Mouse (Mus musculus) granulocyte monocyte progenitor cell, adult 5-6 weeks (primary cell): ENCODE results near the gene Secisbp2. TPM values are rescaled to one million over a fixed set of nuclear protein-coding genes. Genes with fewer than 3 reads are reported as not detected.
A peak's percentile ranks its signal among the peaks of the same experiment; 100 is the strongest.
"Not testable (repeated sequence)": the region's sequence is repeated elsewhere in the genome, so short reads cannot be mapped to it uniquely, and the experiment has no call there.

ENCODE experiments used
- ATAC-seq: replicated peaks from 2 replicates; pipeline ENCODE4 v1.8.0; 2016; ENCODE audit warnings: mild to moderate bottlenecking, moderate TSS enrichment, inconsistent platforms; ENCODE audit not compliant: poor library complexity, severe bottlenecking
- total RNA-seq, 2 experiments: library from RNA; stranded (forward) in 1 of 2; stranded (reverse) in 1 of 2; fragments of 200-712, 200-1000 nt in 1 of 2; fragments of >200 nt in 1 of 2; fragmentation: Nextera tagmentation in 1 of 2; gene quantifications; 2 replicates each; pipeline ENCODE4 v1.2.3; 2014 to 2017

Gene Secisbp2
- total RNA-seq, 2 experiments from 2014 or later: 19.6 to 26.2 TPM

DNA sequence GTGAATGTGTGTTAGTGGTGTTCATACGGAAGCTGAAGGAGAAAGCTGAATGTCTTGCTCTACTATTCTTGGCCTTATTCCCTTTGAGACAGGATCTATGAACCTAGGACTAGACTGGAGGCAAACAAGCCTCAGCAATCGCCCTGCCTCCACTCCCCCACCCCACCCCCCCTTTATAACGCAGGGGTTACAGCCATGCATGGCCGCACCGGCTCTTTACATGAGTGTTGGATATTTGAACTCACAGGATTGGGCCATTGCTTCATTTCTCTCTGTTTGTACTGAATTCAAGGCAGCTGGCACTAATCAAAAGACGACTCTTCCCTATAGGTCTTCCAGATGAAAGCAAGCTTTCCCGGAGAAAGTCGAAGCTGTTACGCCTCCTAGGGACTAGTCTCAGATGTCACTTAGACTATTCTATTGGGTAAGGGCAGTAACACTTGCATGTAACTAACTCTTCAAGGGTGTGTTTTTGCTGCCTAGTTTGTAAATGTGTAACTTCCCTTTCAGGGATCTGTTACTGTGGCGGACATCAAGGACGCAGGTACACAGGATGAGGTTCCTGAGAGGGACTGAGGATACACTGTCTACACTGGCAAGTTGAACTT lies 9.2 kb upstream of the Secisbp2 start:
- no peak for ATAC-seq

DNA sequence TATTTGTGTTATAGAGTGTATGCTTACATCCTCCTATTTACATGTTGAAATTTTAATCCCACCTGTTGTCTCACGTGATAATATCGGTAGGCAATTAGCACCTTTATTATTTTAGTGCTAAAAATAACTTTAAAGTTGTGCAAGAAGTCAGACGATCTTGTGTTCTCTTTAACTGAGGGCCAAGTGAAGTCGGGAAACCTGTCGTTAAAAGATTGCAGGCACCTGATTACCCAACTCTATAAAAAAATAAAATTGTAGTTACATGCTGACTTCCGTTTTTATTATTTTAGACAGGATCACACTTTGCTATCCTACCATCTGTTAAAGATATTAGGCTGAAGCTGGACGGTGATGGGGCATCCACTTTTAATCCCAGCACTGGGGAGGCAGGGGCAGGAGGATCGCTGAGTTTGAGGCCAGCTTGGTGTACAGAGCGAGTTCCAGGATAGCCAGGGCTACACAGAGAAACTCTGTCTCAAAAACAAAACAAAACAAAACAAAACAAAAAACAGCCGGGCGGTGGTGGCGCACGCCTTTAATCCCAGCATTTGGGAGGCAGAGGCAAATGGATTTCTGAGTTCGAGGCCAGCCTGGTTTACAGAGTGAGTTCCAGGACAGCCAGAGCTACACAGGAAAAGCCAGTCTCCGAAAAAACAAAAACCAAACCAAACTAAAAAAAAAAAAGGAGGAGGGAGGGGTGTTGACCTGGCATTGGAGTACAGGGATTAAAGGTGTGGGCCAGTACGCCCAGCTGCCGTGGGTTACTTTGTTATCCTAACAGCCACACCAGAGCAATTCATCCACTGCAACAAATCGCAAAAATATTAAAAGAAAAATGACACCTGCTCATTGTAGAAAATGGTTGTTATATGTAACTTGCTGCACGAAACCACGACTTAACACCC lies 7.3 kb upstream of the Secisbp2 start:
- peak; percentile 5 for ATAC-seq

DNA sequence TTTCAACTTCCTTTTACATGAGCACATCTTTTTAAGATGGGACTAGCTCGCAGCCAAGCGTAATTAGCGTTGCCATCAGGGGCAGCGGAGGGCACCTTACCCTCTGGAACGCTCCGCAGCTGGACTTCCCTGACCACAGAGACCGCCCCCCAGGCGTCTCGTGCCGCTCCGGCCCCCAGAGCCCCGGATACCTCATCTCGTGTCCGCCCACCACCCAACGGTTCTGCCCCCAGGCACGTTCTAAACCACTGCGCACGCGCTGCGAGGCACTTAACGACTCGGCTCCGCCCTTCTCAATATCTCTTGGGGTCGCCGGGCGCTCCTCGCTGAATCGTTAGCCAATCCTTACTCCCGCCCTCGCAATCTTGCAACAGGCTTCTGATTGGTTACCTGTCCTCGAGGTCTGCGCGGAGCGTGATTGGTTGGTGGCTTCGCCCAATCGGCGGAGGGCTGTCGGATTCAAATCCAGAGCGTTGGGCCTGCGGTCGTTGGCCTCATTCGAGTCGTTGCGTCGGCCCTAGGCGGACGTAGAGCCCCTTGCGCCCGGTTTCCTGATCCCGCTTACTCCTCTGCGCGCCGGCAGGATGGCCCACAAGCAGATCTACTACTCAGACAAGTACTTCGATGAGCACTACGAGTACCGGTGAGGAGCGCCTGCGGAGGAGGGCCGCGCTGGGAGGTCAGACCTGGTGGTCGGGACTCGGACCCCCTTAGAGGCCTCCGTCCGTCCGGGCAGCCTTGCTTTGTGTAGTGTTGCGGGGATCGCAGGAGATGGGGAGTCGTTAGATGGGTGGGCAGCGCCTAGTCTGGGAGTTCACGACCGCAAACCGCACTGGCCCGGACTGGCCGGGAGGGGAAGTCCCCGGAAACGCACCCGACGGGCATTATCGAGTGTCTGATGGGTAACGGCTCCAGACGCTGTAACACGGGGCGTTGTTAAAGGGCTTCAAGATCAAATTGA lies 6.4 kb upstream of the Secisbp2 start, which contains the start of gene Cks2:
Cks2 (plus strand) TSS at position 404 of the 961 bp plus-strand sequence.
- ATAC-seq: peak; percentile 81

DNA sequence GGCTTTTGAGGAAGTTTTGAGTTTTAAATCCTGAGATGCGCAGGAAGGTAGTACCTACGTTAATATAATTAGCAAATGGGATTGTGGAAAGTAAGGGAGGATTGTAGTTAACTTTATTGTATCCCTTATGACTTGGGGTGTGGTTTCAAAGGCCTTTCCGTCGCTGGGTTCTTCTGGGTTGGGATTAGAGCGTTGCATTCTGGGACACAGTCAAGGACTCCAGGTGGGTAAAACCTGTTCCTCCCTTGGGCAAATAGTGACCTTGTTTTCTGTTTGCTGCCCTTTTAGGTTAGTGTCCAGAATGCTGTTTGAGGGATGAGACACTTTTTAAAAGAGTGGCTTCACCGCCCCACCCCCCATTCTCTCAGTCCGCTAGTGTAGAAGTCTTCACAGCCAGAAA lies 5.6 kb upstream of the Secisbp2 start:
- ATAC-seq: no peak

DNA sequence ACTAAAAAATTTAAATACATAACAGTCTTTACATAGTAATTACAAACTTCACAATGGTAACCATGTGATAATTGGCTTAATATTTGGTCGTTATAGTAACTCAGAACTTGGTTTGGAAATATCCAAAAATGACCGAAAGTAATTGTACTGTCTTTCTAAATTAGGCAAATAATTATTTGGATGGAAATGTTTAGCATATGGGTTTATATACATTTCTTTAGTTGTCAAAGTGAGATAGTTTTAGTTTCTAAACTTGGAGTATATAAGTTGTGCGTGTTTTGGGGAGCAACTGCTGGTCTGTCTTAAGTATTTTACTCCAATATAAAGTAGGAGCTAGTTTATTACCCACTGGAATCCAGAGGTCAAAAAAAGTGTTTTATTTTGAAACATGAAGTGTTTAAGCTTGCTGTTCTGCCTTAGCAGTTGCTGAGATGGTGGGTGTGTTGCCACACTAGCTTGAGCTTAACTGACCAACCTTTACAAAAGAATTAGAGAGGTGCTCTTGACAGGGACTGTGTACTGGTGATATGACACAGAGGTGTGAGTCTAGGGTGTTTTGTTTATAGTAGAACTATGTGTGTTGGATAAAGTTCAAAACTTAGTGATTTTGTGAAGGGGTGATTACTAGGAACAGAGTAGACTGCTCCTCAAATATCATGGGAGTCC lies 5.0 kb upstream of the Secisbp2 start:
- no peak for ATAC-seq

DNA sequence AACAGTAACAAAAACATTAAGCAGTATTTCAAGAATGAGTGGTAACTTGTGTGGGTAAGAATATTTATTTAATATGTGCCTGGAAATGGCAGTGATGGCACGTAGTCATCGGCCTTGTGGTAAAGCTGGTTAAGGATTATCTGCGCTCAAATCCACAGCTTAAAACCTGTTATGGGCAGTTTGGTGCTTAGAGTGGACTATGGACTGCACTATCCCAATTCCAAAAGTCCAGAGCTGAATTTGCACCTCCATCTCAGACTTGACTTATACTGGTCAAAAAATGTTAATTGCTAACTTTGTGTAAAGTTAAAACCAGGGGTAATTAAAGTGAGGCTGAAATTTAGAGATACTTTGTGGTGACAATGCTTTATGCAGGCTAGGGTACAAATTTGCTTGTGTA lies 3.7 kb upstream of the Secisbp2 start:
- no peak for ATAC-seq

DNA sequence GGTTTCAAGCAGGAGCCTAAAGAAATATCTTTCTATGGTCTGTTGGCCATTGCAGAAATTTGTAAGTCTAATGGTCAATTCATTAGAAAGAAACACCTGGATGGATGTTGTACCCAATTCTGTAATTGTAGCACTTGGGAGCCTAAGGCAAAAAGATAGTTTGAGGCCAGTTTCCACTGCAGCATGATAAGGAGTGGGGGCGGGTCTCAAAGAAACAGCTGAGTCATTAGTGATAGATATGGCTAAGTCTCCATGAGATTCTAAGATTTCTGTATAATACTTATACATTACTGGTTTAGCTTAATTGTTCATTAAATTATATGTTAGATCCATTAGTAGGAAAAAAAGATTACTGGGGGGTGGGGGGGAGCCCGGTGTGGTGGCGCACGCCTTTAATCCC lies 3.3 kb upstream of the Secisbp2 start:
- no peak for ATAC-seq

DNA sequence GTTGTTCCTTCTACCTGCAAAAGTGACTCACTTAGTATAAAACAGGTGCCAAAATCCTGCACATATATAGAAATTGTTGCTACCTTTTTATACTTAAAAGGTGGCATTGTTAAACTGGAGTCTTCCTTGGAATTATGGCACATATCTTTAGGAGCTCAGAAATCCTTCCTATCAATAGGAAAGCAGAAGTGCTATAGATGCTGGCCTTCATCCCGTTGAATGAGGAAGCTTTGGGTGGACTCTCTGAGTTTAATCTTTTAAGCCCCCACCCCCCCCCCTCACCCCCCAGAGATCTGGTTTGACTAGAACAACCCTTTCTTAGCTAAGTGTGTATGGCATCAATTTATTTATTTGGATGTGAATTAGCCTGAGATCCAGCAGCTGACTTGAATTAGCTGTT lies 1.8 kb upstream of the Secisbp2 start:
- ATAC-seq: no peak

DNA sequence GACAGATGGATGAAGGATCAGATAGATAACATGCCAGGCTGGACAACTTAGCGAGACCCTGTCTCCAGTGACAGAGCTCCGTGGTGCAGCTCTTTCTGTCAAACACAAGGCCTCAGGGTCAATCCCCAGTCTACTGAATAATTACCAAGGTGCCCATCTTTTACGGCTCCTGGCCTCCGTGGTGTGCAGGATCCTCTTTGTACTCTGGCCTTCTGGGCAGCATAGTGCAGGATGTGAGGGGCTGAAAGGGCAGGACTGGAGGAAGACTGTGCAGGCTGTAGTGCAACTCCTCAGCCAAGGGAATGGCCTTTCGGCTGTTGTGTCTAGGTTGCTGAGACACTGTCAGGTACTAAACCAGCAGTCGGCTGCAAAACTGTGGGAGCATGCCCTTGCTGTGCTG lies 1.7 kb downstream of the Secisbp2 start:
- no peak for ATAC-seq

DNA sequence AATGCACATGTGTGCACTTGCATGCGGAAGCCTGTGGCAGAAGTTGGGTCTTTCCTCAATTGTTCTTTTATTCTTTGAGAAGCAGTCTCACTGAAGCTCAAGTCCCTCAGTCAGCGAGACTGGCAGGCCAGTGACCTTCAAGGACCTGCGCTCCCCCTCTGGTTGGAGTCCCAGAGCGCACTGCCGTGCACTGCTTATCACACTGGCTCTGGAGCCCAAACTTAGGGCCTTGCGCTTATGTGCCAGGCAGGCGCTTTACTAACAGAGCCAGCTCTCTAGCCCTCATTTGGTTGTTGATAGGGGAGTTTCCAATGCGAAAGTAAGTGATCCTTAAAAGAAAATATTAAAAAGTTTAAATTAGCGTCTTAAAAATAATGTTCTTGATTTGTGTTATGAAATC lies 2.5 kb downstream of the Secisbp2 start:
- ATAC-seq: no peak

DNA sequence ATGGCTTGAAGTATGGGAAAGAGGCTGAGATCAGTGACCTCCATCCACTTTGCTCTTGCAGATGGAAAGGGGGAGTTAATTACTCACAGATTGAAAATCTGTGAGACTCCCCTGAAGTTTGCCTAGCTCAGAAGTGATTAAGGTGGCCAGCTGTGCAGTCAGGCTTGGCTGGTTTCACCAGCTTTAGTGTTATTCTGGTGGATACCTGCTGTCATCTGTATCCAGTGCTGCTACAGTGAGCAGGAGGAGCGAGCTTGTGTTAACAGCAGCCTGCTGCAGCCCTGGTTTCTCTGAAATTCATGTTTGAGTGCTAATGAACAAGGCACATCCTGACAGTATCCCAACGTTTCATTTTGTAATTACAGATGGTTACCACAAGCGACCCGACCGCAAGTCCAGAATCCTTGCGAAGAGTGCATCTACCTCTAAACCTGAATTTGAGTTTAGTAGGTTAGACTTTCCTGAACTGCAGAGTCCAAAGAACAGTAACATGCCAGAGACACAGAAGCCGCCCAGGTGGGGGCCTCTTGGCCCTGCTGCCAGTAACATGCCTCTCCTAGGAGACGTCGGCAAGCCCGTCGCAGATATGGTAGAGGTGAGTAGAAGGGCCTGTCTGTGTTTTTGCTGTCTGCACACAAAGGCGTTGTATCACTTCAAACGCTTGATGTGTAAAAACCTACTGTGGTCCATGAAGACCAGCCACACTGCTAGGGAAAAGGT lies 5.2 kb downstream of the Secisbp2 start:
- ATAC-seq: no peak

DNA sequence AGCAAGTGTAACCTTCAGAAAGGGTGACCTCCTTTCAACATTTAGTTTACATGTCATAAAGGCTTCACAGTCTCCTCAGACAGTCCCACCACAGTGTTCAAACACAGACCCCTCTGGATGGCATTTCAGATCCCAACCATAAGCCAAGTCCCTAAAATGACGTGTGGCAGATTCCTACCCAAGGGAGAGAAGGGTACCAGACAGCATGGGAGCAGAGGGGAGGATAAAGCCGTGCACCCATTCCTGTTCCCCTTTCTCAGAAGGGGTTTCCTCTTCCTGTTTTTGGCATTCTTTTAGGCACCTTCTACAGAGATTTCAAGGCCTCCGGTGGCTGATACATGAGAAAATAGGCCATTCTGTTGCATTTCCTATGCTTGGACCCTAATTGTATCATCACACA lies 6.6 kb downstream of the Secisbp2 start:
- ATAC-seq: peak; percentile 39; the same call in 1 of the 2 replicates

DNA sequence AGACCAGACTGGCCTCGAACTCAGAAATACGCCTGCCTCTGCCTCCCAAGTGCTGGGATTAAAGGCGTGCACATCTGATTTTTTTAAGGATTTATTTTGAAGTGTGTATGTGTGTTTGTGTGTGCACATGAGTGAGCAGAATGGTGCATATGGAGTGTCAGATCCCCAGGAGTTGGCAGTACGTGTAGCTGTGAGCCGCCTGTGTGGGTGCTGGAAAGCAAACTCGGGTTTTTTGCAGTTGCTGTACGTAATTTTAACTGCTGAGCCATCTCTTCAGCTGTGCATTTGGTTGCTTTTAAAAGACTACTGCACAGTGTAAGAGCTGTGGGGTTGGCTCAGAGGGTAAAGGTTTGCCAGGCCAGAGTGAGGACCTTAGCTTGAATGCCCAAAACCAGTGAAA lies 8.1 kb downstream of the Secisbp2 start:
- no peak for ATAC-seq

DNA sequence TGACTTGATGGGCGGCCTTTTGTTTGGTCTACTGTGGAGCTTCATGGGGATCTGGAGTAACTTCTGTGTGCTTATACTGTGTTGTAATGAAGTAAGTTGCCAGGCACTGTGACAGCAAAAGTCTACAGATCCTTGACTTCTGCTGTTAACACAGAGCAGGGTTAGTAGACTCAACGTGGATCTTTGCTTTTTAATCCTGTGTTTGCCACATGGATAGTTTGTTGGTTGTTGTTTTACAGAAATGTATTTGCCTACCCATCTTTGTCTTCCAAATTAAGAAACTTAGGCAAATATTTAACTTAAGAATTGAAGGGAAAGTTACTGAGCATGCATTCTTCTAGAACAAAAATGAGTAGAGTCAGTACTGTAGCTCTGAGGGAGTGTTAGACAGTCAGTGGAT lies 12.1 kb downstream of the Secisbp2 start:
- no peak for ATAC-seq

DNA sequence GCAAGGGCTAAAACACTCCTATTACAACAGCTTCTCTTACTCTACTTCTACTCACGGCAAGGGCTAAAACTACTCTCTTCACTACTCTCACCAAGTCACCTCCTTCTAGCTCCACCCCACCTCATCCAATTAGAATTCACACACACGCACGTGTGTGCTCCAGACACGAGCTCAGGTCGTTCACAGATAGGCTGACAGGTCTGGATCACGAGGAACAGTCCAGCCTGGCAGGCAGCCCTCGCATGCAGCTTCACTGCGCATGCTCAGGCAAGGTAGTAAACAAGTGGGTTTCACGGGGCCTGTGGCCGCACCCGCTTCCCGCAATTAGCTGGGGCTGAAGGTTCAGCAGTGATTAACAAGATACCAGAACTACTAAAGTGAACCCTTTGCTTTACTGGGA lies 16.7 kb downstream of the Secisbp2 start:
- not testable (repeated sequence) for ATAC-seq

DNA sequence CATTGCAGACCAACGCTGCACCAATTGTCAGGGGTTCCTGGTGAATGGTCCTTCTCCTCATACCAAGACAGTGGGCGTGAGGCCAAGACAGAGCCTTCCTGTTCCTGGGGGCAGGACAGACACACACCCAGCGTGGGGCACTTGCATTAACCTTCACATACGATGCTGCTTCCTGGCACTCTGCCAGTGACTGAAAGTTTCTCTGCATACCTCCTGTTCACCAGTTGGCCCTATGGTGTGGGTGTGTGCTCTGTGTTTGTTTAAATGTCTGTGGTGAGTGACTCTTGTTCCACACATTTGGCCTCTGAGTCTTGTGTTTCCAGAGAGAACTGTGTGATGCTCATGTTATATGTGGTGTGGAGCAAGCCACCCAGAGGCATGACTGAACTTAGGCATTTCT lies 25.1 kb downstream of the Secisbp2 start:
- no peak for ATAC-seq

DNA sequence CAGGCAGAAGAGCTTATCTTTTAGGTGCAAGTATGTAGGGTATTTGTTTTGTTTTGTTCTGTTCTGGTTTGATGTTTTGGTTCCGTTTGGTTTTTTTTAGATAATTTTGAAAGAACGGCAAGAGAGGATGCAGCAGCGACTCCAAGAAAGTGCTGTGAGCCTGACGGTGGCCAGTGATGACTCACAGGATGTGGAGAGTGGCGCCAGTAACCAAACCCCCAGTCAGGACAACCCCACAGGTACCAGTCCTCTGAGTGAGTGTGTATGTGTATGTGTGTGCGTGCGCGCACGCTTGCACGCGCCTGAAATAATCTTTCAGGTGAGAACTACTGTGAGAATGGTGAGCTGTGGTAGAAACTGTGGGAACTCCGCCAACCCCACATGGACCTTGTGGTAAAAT lies 25.5 kb downstream of the Secisbp2 start:
- no peak for ATAC-seq

DNA sequence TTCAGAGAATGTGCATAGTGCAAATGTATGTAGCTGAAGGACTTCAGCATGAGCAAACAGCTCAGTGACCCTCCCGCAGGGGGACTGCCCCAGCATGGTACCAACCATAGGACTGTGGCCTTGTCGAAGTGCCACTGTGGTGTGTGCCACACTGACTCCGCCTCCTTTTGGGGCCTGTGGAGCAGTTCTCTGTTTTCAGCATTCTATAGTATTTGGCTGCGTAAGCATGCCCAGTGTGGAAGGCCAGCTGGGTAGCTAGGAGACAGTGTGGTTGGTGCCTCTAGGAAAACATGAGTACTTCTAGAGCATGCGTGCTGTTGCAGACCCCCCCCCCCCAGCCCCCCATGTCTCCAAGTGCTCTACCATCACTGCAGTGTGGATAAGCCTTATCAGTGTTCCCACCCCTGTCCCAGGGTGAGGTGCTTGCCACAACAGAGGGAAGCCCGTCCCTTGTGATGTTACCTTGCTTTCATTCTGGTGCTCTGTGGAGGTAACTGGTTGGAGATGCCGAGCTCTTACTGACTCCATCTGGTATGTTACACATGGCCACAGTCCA lies 26.2 kb downstream of the Secisbp2 start:
- ATAC-seq: no peak

DNA sequence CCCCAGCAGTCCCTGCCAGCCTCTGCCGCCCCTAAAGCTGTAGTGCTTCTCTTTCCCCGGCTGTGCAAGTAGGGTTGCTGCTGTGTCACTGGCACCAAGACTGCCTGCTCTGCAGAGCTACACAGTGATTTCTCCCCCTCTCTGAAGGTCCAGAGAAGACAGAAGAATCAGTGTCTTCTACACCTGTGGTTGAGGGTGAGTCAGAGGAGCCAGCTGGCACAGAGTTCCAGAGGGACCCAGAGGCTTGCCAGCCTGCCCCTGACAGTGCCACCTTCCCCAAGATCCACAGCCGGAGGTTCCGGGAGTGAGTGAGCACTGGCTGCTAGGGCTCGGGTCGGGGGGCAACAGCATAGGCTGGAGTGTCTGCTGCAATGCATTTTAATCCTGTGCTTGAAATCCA lies 27.2 kb downstream of the Secisbp2 start:
- ATAC-seq: no peak
